Mouse (Mus musculus) B cell, adult 2 months (primary cell): ENCODE data around the gene Sv2c.

Experiments
- DNase-seq, 2 experiments: peaks; one replicate each; pipeline ENCODE4 v3.0.0; 2022

The Sv2c gene

DNA sequence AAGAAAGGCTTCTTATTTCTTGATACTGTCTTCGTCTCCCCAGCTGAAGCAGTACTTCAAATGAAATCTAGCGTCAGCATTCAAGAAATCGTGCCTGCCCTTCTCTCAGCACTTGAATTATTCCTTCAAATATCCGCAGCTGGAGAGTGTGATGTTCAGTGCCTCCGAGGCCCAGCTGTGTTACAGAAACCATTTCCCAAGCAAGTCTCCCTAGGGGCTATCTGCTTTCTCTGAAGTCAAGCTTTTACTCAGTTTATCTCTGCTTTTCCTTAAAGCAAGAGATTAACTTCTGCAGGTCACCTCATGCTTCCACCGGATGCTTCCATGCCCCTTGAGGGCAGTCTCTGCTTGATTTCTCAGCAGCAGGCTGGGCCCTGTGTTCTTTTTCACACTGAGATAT is 166.8 kb downstream of the Sv2c start:
- no peak for DNase-seq

- no peak for DNase-seq
Observed at GRCm38 (mm10) chr13:95965162-95965561, 167.2 kb downstream of the Sv2c start.

GRCm38 (mm10) chr13:95964226-95964625 is 168.2 kb downstream of the Sv2c start:
- no peak for DNase-seq

DNA sequence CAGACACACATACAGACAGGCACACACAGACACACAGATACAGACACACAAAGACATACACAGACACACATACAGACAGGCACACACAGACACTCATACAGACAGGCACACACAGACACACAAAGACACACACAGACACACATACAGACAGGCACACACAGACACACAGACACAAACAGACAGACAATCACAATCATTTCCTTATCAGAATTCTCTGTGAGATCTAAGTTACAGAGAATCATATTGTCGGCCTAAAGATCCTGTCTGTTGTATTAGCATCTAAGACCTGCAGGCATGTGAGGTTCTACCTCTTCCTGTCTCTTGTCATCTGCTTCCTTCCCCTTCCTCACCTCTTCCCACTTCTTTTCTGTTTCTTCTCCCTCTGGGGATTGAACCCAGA is 168.7 kb downstream of the Sv2c start:
- DNase-seq, result no peak

GRCm38 (mm10) chr13:95961905-95962304 is 170.5 kb downstream of the Sv2c start:
- no peak for DNase-seq

DNA sequence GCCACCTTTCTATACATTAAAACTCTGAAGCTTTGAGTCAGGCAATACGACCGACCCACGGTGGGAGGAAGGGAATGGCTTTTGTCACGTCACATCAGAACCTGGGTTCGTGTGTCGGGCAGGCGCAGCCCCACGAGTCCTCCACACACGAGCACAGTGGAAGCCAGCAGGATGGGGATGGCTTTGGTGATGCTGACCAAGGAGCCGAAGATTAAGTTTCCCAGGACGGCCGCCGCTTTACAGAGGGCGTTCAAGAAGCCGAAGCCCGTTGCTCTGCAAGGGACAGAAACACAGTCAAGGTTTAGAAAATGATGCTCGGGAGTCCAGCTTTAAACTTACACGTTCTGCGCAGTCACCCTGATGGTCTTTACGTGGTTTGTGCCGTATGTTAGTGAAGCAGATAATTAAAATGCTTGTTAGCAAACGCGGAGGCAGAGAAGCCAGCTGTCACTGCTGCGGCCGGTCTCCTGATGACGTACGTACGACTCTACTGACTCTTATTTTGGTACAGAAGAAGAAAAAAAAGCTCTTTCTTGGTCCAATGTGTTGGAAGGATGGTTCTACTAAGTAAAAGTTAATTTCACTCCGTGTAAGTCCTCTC is 171.1 kb downstream of the Sv2c start:
- DNase-seq, result peak; percentile 19 to 20

DNA sequence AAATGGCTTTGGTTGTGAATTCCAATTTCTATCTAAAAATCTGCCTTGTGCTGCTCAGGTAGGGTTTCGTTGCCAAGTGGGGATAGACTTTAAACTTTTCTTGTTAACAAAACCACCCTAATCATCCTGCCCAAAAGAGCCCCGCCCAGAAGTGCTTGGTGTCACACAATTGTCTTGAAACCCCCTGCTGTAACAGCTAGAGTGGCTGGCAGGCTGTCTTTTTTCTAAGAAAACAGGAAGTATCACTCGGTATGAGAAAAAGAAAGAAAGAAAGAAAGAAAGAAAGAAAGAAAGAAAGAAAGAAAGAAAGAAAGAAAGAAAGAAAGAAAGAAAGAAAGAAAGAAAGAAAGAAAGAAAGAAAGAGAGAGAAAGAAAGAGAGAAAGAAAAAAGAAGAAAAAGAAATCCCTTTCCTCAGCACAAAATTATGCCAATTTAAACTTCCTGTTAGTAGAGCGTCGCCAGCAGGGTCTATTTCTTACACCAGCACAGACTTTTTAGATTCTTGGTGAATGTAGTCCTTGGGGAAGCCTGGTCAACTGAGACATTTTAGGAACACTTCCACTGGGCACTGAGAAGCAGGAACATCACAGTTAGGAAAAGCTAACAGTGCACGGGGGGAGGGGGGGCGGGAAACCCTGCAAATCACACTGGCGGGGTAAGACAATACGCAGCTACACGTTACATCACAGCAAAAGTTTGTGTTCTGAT is 171.7 kb downstream of the Sv2c start:
- peak; percentile 26 to 48 for DNase-seq

GRCm38 (mm10) chr13:95959651-95960476 is 172.5 kb downstream of the Sv2c start:
- DNase-seq, result no peak

- DNase-seq, result no peak
Observed at GRCm38 (mm10) chr13:95957134-95957533, 175.2 kb downstream of the Sv2c start.

DNA sequence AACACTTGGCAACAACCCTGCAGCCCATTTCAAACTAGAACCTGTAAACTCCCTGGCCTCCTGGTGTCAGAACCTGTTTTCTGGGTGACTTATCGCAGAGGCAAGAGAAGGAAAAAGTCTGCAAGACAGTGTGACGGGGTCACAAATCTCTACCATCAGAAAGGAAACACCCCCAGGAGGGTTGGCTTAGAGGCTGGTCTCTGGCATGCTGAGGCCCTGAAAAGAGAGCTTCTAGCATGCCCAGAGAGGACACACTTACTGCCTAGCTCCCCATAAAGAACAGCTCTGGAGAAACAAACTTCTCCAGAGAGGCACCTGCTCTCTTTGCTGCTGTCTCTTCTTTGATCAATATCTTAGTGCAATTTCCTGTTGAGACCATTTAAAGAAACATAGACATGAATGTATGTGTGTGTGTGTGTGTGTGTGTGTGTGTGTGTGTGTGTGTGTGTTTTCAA is 176.0 kb downstream of the Sv2c start:
- DNase-seq, result no peak

GRCm38 (mm10) chr13:95955204-95955603 is 177.2 kb downstream of the Sv2c start:
- DNase-seq, result no peak

DNA sequence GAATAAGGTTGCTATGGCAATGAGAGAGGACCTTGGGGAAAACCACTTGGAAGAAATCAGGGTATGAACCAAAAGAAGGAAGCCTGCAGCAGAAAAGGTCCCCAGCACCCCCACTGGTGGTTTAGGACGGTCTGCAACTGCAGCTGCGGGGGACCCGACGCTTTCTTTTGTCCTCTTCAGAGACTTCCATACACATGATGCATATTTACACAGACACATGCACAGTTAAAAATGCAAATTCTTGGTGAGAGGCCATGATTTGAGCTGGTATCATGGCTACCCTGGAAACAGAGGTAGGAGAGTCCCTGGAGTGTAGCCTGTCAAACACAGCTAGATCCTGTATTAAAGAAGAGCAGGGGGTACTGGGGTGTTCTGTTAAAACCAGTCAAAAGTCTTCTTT is 178.7 kb downstream of the Sv2c start:
- DNase-seq, result no peak

GRCm38 (mm10) chr13:95952263-95952662 is 180.1 kb downstream of the Sv2c start:
- DNase-seq, result no peak

- DNase-seq, result peak; percentile 23 to 38
Observed at GRCm38 (mm10) chr13:95951098-95951894, 181.1 kb downstream of the Sv2c start.

DNA sequence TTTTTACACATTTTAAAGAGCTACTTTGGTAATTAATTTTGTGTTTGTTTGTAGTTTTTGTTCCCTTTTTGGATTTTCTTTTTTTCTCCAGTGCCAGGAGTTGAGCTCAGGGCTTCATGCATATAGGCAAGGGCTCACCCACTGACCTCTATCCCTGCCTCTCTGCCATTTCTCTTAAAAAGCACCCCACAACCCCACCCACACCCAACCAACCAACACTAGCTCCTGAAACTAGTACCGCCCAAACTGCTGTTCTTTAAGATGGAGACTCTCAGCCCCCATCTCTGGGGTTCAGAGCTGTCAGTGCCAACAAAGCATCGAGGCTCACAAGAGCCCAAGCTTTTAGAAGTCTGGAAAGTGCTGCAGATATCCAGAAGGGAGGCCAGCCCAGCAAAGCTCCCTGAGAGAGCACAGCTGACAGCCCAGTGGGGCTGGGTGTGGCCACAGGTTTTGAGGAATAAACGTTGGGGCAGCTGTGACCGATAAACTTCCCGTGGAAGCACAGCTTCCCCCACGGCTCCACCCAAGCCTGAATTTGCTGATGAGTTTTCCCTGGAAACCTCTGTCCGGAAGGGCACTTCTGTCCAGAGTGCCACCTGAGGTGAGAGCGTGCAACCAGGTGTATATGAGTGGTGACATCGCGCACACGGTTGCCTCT is 181.8 kb downstream of the Sv2c start:
- no peak for DNase-seq

DNA sequence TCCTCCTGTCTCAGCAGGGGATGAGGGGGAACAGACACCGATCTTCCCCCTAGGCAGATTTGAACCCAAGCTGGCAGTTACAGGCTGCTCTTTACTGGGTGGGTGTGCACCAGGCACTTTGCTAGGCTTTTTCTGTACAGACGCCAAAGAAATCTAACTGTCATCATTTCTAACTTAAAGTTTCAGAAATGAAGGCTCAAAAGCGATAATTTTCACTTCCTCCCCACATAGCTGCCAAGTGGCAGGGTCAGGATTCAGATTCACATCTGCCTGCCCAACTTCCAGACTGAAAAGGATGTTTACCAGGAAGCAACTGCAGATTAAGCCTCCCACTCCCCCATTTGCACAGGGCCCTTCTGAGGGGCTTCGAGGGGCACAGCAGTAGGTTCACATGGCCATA is 183.0 kb downstream of the Sv2c start:
- no peak for DNase-seq

DNA sequence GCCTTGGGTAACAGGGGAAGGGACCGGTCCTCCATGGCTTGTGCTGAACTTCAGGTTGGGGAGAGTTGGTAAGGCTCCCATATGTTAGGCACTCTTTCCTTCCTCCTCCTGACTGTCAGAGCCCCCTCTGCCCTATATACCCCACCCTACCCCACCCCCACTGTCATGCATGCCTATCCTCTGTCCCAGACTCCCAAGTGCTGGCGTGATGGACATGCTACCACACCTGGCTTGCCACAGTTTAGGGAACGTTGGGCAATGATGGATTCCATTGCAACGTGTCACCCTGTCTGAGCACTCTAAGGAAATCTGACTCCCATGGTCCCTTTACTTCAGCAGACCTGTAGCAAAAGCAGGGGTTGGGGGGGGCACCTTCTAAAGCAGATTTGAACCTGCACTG is 183.6 kb downstream of the Sv2c start:
- no peak for DNase-seq

DNA sequence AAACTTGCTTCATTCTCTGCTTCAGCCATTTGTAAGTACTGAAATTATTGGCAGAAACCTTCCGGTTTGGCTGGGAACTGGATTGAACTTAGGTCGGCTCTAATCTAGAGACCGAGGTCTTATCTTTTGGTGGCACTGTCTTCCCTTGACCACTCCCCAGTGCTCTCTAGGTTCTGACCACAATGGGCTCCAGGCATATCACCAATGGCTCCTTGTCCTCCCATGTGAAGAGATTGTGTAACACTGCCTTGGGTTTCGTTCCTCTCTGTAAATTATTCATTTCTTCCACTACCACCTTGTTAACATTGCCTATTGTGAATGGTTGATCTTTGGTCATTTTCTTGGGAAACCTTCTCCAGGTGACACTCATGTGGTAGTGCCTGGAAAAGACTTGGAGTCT is 184.0 kb downstream of the Sv2c start:
- DNase-seq, result no peak

DNA sequence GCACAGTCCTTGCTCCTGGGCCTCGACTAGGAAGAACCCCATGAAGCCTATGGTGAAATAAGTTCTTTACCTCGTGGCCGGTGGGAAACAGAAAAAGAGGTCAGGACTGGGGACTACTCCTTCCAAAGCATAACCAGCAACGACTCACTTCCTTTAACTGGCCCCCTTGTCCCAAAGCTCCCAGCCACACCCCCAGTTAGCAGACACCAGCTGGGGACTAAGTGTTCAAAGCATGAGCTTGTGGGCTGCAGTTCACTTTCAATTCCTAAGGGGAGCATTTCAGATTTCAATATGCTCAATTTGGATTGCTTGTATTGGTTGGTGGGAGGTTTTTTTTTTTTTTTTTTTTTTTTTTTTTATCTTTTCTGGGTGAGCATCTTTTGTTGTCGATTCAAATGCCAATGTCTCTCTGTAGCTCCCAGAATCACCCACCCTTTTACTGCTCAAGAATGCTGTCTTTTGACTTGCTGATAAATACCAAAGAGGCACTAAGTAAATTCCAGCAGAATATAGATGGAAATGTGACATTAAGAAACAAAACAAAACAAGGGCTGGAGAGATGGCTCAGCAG is 186.4 kb downstream of the Sv2c start:
- DNase-seq, result no peak

GRCm38 (mm10) chr13:95944621-95945020 is 187.8 kb downstream of the Sv2c start:
- DNase-seq, result no peak

DNA sequence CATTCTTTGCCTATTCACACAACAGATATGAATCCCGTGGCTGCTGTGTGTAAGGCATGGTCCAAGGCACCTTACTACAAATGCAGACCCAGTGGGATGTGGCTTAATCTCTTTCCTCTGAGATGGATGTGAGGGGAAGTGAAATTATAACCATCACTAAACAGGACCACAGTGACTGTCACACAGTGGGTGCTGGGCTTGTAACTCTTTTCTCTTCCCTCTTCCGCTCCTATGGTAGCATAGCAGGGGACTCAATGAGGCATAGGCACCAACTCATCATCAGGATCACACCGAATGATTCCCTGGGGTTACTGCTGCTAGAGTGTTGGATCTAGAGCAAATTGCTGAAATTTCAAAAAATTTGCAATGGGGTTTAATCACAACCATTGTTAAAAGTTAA is 188.5 kb downstream of the Sv2c start:
- no peak for DNase-seq

- DNase-seq, result no peak
Observed at GRCm38 (mm10) chr13:95942587-95942986, 189.8 kb downstream of the Sv2c start.
